Mouse (Mus musculus) gastrocnemius, adult 8-10 months (tissue): ENCODE results near the gene Ip6k1. TPM values are rescaled to one million over a fixed set of nuclear protein-coding genes. Genes with fewer than 3 reads are reported as not detected.

Source experiments
- DNase-seq, 2 experiments: peaks; one replicate each; pipeline ENCODE4 v3.0.0; 2022; ENCODE audit warnings: low spot score in 2 of 2
- microRNA-seq: library from miRNA; unstranded; fragments of <30 nt; microRNA quantifications from one replicate; pipeline ENCODE4 v1.2.0, GENCODE M21; 2022
- total RNA-seq, 4 experiments: library from RNA; stranded (reverse); gene quantifications; 2 replicates each; pipeline ENCODE4 v1.2.4; 2022

Ip6k1 gene
- total RNA-seq, 4 experiments from 2014 or later, result 19.7 to 22.9 (median 21.3) TPM

- DNase-seq, result no peak
These were observed 92.7 kb downstream of the Ip6k1 start for GRCm38 (mm10) chr9:108094998-108095411.

DNA sequence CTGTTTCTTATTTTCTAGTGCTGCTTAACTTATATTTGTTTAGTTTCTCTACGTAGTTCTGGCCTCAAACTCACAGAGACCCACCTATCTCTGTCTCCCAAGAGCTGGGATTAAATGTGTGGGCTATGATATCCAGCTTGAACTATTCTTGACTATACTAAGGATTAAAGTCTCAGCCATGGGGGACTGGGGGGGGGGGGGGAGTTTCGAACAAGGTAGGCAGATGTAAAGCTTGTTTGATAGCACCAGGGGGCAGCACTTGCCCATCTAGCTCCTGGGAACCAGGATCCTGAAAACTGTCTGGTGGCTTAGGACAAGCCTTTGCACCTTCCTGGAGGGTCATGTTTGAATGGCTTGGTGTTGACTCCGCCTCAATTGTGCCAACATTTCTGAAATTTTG lies 93.2 kb downstream of the Ip6k1 start:
- no peak for DNase-seq

- no peak for DNase-seq
These were observed 93.8 kb downstream of the Ip6k1 start for GRCm38 (mm10) chr9:108095949-108096712.

Small RNA genes lying within 50 kb of the gene (microRNA-seq; reads per million reads assigned to microRNA genes)
- gene Mir7088, result not detected

Other genes with a start within 250 kb of the Ip6k1 start
- gene Rbm5, start 231.5 kb upstream of the Ip6k1 start, total RNA-seq, result 10 to 100 TPM; 21.0 to 34.8 (median 26.8) TPM
- gene Rbm6, start 129.3 kb upstream of the Ip6k1 start, total RNA-seq, result 10 to 100 TPM; 17.3 to 20.0 (median 18.0) TPM
- 10 to 100 TPM; 10.8 to 14.7 (median 11.9) TPM for gene Mon1a, start 114.3 kb upstream of the Ip6k1 start, total RNA-seq
- gene Mst1r, start 95.6 kb upstream of the Ip6k1 start, total RNA-seq, result 1 to 10 TPM in 1 of 4 experiments, under 1 TPM in 3; 0.43 to 1.4 (median 0.82) TPM
- gene Actl11, start 74.0 kb upstream of the Ip6k1 start, total RNA-seq, result not detected
- gene Camkv, start 66.8 kb upstream of the Ip6k1 start, total RNA-seq, result under 1 TPM; 0.20 to 0.46 (median 0.35) TPM
- gene Traip, start 52.4 kb upstream of the Ip6k1 start, total RNA-seq, result 1 to 10 TPM in 1 of 4 experiments, under 1 TPM in 3; 0.47 to 1.6 (median 0.57) TPM
- 1 to 10 TPM; 2.2 to 2.7 (median 2.5) TPM for gene Uba7, start 27.0 kb upstream of the Ip6k1 start, total RNA-seq
- not detected for gene Gm20661, start 19.4 kb upstream of the Ip6k1 start, total RNA-seq
- gene Inka1, start 16.6 kb upstream of the Ip6k1 start, total RNA-seq, result 1 to 10 TPM; 1.3 to 2.5 (median 2.0) TPM
- not detected for gene Cdhr4, start 10.0 kb upstream of the Ip6k1 start, total RNA-seq
- gene Gm20662, start 6.2 kb upstream of the Ip6k1 start, total RNA-seq, result 1 to 10 TPM in 3 of 4 experiments, not detected in 1; 1.3 to 1.9 (median 1.3) TPM
- 1 to 10 TPM; 4.3 to 6.2 (median 4.8) TPM for gene Gmppb, start 46.7 kb downstream of the Ip6k1 start, total RNA-seq
- 1 to 10 TPM in 3 of 4 experiments, under 1 TPM in 1; 0.80 to 2.2 (median 1.5) TPM for gene Amigo3, start 50.7 kb downstream of the Ip6k1 start, total RNA-seq
- gene Mst1, start 77.9 kb downstream of the Ip6k1 start, total RNA-seq, result under 1 TPM in 1 of 4 experiments, not detected in 3; 0.40 TPM
- gene Rnf123, start 80.8 kb downstream of the Ip6k1 start, total RNA-seq, result 100 to 1,000 TPM; 137 to 185 (median 161) TPM
- gene Apeh, start 92.1 kb downstream of the Ip6k1 start, total RNA-seq, result 10 to 100 TPM; 29.4 to 43.5 (median 33.6) TPM
- under 1 TPM; 0.02 to 0.07 (median 0.04) TPM for gene Bsn, start 187.9 kb downstream of the Ip6k1 start, total RNA-seq